Mouse (Mus musculus): ENCODE measurements at regions not wholly inside any gene's neighbourhood (a gene's known extent, or its start where the extent isn't known, plus 50 kb on each side); places are given as distances from the start of the nearest gene placed in this dataset.

DNA sequence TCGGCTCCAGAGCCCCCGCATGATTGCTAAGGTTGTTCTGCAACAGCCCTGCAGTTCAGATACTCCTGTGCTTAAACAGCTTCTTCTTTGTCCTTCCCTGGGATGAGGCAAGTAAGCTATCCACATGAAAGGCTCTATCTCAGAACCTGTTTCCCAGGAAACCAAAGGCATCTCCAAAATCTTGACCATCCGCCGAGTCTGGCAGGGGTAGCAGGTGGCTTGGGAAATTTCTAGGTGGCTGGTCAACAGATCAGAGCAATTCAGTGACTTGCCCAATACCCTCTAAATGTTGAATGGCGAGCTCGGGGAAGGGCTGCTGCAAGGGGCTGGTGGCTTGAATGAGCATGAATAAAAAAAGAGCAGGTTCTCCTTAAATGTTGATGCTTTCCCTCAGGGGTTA lies 229.7 kb upstream of the Mphosph6 start:
- TF ChIP-seq FLI1 (IDR thresholded peaks at IDR 0.05; ENCODE audit: low read length) (no peak), GATA1 (IDR thresholded peaks at IDR 0.05; ENCODE audit: borderline replicate concordance, low read length) (no peak)

Measured in megakaryocyte, embryonic 14.5 days (primary cell).